Mouse (Mus musculus) gastrocnemius, adult 8-10 months (tissue): ENCODE results near the gene Eps15. TPM values are rescaled to one million over a fixed set of nuclear protein-coding genes. Genes with fewer than 3 reads are reported as not detected.

ENCODE experiments used
- DNase-seq, 2 experiments: peaks; one replicate each; pipeline ENCODE4 v3.0.0; 2022; ENCODE audit warnings: low spot score in 2 of 2
- total RNA-seq, 4 experiments: library from RNA; stranded (reverse); gene quantifications; 2 replicates each; pipeline ENCODE4 v1.2.4; 2022

Gene Eps15
- total RNA-seq = 10 to 100 TPM; 80.2 to 94.6 (median 83.7) TPM

GRCm38 (mm10) chr4:109279689-109280458 is at the start of gene Eps15:
Gene Eps15, plus strand, starts transcription at chr4:109280268.
- peak; percentile 86 to 90 for DNase-seq

GRCm38 (mm10) chr4:109234185-109234584 is 45.9 kb upstream of the Eps15 start, which contains the start of gene Calr4:
Gene Calr4, plus strand, starts transcription at chr4:109234485.
- DNase-seq = no peak

GRCm38 (mm10) chr4:109234806-109235350 is 45.2 kb upstream of the Eps15 start:
- DNase-seq = no peak

- no peak for DNase-seq
Measured at GRCm38 (mm10) chr4:109236186-109236879, 43.7 kb upstream of the Eps15 start.

- peak; percentile 40 to 47 for DNase-seq
Measured at GRCm38 (mm10) chr4:109238428-109239268, 41.4 kb upstream of the Eps15 start.

GRCm38 (mm10) chr4:109241221-109241620 is 38.8 kb upstream of the Eps15 start:
- no peak for DNase-seq

GRCm38 (mm10) chr4:109241934-109242333 is 38.1 kb upstream of the Eps15 start:
- DNase-seq = peak; percentile 71 to 74

GRCm38 (mm10) chr4:109244506-109244905 is 35.6 kb upstream of the Eps15 start:
- DNase-seq = no peak

- no peak for DNase-seq
Measured at GRCm38 (mm10) chr4:109245016-109245620, 35.0 kb upstream of the Eps15 start.

GRCm38 (mm10) chr4:109251605-109252004 is 28.5 kb upstream of the Eps15 start:
- DNase-seq = no peak

- DNase-seq = no peak
Measured at GRCm38 (mm10) chr4:109252199-109252598, 27.9 kb upstream of the Eps15 start.

- DNase-seq = no peak
Measured at GRCm38 (mm10) chr4:109253664-109254151, 26.4 kb upstream of the Eps15 start.

- DNase-seq = no peak
Measured at GRCm38 (mm10) chr4:109254511-109254910, 25.6 kb upstream of the Eps15 start.

- DNase-seq = no peak
Measured at GRCm38 (mm10) chr4:109255321-109255720, 24.7 kb upstream of the Eps15 start.

GRCm38 (mm10) chr4:109255727-109256417 is 24.2 kb upstream of the Eps15 start:
- no peak for DNase-seq

GRCm38 (mm10) chr4:109256791-109257190 is 23.3 kb upstream of the Eps15 start:
- no peak for DNase-seq

GRCm38 (mm10) chr4:109257639-109258038 is 22.4 kb upstream of the Eps15 start:
- DNase-seq = no peak

GRCm38 (mm10) chr4:109262068-109262467 is 18.0 kb upstream of the Eps15 start:
- no peak for DNase-seq

- no peak for DNase-seq
Measured at GRCm38 (mm10) chr4:109266056-109266455, 14.0 kb upstream of the Eps15 start.

- no peak for DNase-seq
Measured at GRCm38 (mm10) chr4:109266744-109267143, 13.3 kb upstream of the Eps15 start.
